Mouse (Mus musculus): ENCODE data around the gene Ramp2. TPM values are rescaled to one million over a fixed set of nuclear protein-coding genes. Genes with fewer than 3 reads are reported as not detected.

Gene Ramp2
- polyA plus RNA-seq, 1 experiment = 25.8 TPM

DNA sequence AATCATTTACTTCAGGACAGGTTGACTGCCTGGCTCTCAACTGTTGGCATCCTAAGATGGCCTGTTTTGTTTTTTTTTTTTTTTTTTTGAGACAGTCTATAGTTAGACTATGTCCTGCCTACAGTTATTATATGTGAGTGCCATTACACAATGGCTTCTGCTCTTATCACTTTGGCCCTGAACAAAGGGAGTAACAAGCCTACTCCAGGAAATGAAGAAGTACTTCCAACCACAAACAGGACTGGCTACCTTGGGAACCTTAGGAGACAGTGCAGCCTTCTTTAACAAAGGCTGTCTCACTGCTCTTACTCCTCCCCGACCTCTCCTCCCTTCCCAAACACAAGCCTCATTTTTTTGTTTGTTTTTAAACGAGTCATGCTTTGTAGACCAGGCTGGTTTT lies 25.0 kb upstream of the Ramp2 start:
- peaks cover 5% of the 10 kb centered on the region; the same call in 1 of the 2 replicates for H3K4me1 ChIP-seq (ENCODE audit: control insufficient read depth, insufficient read depth, insufficient read length, low read length)
- no peaks in the 10 kb centered on the region for H3K27me3 ChIP-seq (ENCODE audit: control insufficient read depth, insufficient read depth, low read length)
- no peak overlapping the region for H3K4me3 ChIP-seq (ENCODE audit: low read depth, low read length)
- TF ChIP-seq POLR2A (IDR thresholded peaks at IDR 0.05; ENCODE audit: low read depth, low read length) (no peak), CTCF (IDR thresholded peaks at IDR 0.05; ENCODE audit: extremely low read depth, insufficient read length, insufficient replicate concordance, low read depth, low read length) (no peak)
- H3K36me3 ChIP-seq (ENCODE audit: control insufficient read depth, insufficient read depth, low read length) = peaks cover 18% of the 10 kb centered on the region
- H3K27ac ChIP-seq (ENCODE audit: insufficient read depth, low read depth, low read length) = peak overlapping the region; percentile 91
- WGBS = 3% methylated on average over 2 of the region's 2 CpGs

DNA sequence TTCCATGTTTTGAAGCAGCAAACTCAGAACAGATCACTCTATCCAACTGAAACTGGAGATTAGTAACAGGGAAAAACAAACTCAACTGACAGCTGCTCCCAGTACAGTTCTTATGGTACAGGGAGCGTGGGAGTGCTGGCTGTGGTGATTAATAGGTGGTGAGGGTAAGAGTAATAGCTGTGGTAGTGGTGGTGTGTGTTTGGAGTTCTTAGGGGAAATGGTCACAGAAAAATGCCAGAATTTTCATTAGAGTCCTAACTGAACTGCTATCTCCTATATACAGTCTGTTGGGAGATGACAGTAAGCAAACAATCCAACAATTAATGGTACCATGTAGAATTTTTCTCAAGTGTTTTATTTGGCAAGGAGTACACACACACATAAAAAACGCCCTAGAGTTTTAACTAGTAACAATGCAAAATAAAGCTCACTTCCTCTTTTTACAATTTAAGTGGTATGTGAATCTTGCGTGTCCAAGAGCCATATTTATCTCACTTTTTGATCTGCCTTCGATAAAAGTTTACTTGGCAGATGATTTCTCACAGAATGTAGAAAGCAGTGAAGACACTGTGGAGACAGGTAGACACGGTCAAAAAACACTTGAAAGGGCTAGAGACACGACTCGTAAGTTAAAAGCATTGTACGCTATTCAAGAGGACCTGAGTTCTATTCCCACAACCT lies 24.4 kb upstream of the Ramp2 start:
- 53% methylated on average over 8 of the region's 8 CpGs for WGBS
- H3K4me1 ChIP-seq (ENCODE audit: control insufficient read depth, insufficient read depth, insufficient read length, low read length) = peaks cover 6% of the 10 kb centered on the region; the same call in 1 of the 2 replicates
- peak overlapping the region; percentile 91 for H3K27ac ChIP-seq (ENCODE audit: insufficient read depth, low read depth, low read length)
- no peaks in the 10 kb centered on the region for H3K27me3 ChIP-seq (ENCODE audit: control insufficient read depth, insufficient read depth, low read length)
- H3K4me3 ChIP-seq (ENCODE audit: low read depth, low read length) = no peak overlapping the region
- TF ChIP-seq CTCF (IDR thresholded peaks at IDR 0.05; ENCODE audit: extremely low read depth, insufficient read length, insufficient replicate concordance, low read depth, low read length) (no peak), POLR2A (IDR thresholded peaks at IDR 0.05; ENCODE audit: low read depth, low read length) (no peak)
- peaks cover 17% of the 10 kb centered on the region for H3K36me3 ChIP-seq (ENCODE audit: control insufficient read depth, insufficient read depth, low read length)

DNA sequence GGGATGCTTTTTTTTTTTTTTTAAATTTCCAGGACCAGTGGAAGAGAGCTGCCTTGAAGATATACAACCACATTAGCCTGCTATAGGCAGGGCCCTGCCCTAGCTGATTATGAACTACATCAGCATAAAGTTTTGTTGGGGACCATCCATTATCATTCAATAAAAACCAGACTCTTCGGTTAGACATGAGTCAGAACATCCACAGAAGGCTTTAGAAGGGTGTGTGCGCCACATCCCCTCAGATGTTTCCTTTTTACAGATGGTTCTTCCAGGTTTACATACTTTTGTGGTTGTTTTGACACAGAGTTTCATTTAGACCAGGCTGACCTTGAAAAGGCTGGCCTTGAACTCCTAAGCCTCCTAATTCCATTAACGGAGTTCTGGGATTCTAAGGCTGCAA lies 21.5 kb upstream of the Ramp2 start:
- no peak for TF ChIP-seq CTCF (IDR thresholded peaks at IDR 0.05; ENCODE audit: extremely low read depth, insufficient read length, insufficient replicate concordance, low read depth, low read length)
- TF ChIP-seq POLR2A (IDR thresholded peaks at IDR 0.05; ENCODE audit: low read depth, low read length) = no peak
- 62% methylated on average over 3 of the region's 3 CpGs for WGBS

DNA sequence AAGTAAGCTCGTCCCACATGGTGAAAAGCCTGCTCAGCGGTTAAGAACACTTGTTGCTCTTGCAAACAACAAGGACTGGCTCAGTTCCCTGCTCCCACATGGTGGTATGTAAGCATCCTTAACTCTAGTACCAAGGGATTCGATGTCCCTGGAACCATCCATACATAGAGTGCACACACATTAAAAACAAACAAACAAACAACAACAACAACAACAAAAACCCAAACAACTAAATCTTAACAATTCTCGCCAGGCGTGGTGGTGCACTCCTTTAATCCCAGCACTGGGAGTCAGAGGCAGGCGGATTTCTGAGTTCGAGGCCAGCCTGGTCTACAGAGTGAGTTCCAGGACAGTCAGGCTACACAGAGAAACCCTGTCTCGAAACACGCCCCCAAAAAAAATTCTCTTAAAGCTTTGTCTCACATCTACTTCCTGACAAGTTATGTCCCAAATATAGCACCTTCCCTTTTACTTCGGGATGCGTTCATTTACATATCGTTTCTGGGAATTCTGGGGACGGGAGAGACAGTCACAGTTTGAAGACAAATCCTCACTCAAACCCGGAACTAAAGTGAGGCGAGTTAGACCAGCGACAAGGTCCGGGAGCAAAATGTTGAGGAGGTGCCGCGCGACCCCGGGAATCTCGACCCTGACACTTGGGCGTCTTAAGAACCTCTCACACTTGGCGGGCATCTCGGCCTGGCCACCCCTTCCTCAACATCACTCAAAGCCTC lies 20.3 kb upstream of the Ramp2 start:
- Histone ChIP-seq H3K27me3 (ENCODE audit: control insufficient read depth, insufficient read depth, low read length) (no peaks in the 10 kb centered on the region), H3K36me3 (ENCODE audit: control insufficient read depth, insufficient read depth, low read length) (no peaks in the 10 kb centered on the region), H3K27ac (ENCODE audit: insufficient read depth, low read depth, low read length) (peak overlapping the region; percentile 48), H3K4me1 (ENCODE audit: control insufficient read depth, insufficient read depth, insufficient read length, low read length) (peaks cover 8% of the 10 kb centered on the region; the same call in 1 of the 2 replicates), H3K4me3 (ENCODE audit: low read depth, low read length) (peak overlapping the region; percentile 95)
- TF ChIP-seq POLR2A (IDR thresholded peaks at IDR 0.05; ENCODE audit: low read depth, low read length) (no peak), CTCF (IDR thresholded peaks at IDR 0.05; ENCODE audit: extremely low read depth, insufficient read length, insufficient replicate concordance, low read depth, low read length) (no peak)
- 14% methylated on average over 25 of the region's 25 CpGs for WGBS

More for the DNA sequence above, 21.5 kb upstream of the Ramp2 start:
- Histone ChIP-seq H3K27me3 (ENCODE audit: control insufficient read depth, insufficient read depth, low read length) (no peaks in the 10 kb centered on the region), H3K4me1 (ENCODE audit: control insufficient read depth, insufficient read depth, insufficient read length, low read length) (peaks cover 8% of the 10 kb centered on the region; the same call in 1 of the 2 replicates), H3K27ac (ENCODE audit: insufficient read depth, low read depth, low read length) (no peak overlapping the region), H3K36me3 (ENCODE audit: control insufficient read depth, insufficient read depth, low read length) (no peaks in the 10 kb centered on the region), H3K4me3 (ENCODE audit: low read depth, low read length) (no peak overlapping the region)

DNA sequence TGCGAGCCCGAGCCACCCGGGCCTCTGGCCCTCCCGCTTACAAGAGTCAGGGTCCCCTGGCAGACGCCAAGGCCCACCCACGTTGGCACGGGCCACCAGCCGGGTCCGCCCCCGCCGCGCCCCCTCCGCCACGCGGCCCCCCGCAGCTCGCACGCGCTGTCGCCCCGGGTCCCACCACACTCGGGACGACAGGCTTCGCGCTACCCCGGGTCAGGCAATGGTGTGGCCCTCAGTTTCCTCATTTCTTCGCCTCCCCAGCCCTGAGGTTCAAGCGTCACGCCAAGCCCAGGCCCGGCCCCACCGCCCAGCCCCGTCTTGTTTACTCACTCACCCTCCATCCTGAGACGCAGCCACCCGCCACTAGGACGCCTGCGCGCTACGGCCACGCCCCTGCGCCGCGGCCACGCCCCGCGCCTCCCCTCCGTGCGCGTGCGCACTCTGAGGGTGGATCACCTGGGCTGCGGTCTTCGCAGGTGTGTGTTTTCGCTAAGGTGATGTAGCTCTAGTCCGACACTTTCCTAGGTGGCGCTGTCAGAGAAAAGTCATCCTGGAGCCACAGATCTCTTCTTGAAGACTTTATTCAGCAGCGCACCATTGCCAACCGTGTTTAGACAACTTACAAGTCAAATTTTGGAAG lies 19.6 kb upstream of the Ramp2 start, which contains the start of gene Ezh1:
Ezh1 (minus strand) TSS at position 399 of the 637 bp plus-strand sequence.
- Histone ChIP-seq H3K27ac (ENCODE audit: insufficient read depth, low read depth, low read length) (peak within 1 kb of the TSS; percentile 48), H3K4me3 (ENCODE audit: low read depth, low read length) (peak within 1 kb of the TSS; percentile 95), H3K4me1 (ENCODE audit: control insufficient read depth, insufficient read depth, insufficient read length, low read length) (peaks cover 12% of the 10 kb centered on the region; the same call in 1 of the 2 replicates), H3K36me3 (ENCODE audit: control insufficient read depth, insufficient read depth, low read length) (no peaks in the 10 kb centered on the region), H3K27me3 (ENCODE audit: control insufficient read depth, insufficient read depth, low read length) (no peaks in the 10 kb centered on the region)
- TF ChIP-seq POLR2A (IDR thresholded peaks at IDR 0.05; ENCODE audit: low read depth, low read length) (peak; percentile 72), CTCF (IDR thresholded peaks at IDR 0.05; ENCODE audit: extremely low read depth, insufficient read length, insufficient replicate concordance, low read depth, low read length) (peak; percentile 38; the same call in 1 of the 2 replicates)
- WGBS = 1% methylated on average over 56 of the region's 56 CpGs

DNA sequence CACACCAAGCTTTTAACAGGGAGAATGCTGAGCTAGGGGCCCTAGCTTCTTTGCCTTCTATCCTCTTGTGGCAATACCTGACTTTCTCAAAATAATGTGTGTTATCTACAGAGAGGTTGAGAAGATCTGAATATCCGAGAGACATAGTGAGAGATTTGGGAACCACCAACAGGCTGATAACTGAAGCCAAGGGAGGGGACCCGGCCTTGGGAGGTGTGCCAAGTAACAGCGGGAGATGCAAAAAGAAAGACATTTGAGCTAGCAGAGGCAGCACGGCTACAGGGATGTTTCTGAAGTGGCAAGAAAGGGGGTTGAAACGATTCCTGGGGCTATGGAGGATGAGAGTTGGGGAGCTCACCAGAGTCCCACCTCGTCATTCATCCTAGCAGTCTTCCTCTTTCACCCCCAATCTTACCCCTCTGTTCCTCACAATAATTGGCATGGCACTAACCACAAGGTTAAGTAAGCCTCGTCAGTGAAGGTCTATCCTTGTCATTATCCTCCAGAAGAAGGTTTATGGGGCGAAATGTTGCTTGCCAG lies 16.4 kb upstream of the Ramp2 start:
- Histone ChIP-seq H3K4me1 (ENCODE audit: control insufficient read depth, insufficient read depth, insufficient read length, low read length) (peaks cover 11% of the 10 kb centered on the region), H3K36me3 (ENCODE audit: control insufficient read depth, insufficient read depth, low read length) (no peaks in the 10 kb centered on the region), H3K27ac (ENCODE audit: insufficient read depth, low read depth, low read length) (0 out of 2 replicates have a peak overlapping the region, but pooled peaks have one; percentile 79), H3K4me3 (ENCODE audit: low read depth, low read length) (no peak overlapping the region), H3K27me3 (ENCODE audit: control insufficient read depth, insufficient read depth, low read length) (no peaks in the 10 kb centered on the region)
- 46% methylated on average over 8 of the region's 8 CpGs for WGBS
- no peak for TF ChIP-seq CTCF (IDR thresholded peaks at IDR 0.05; ENCODE audit: extremely low read depth, insufficient read length, insufficient replicate concordance, low read depth, low read length)
- TF ChIP-seq POLR2A (IDR thresholded peaks at IDR 0.05; ENCODE audit: low read depth, low read length) = no peak
